ENCODE assay signal across 26 mouse cellular contexts in genomic region chr12:76391595-76392271, GRCm38 (mm10). TPM values are rescaled to one million over a fixed set of nuclear protein-coding genes. Genes with fewer than 3 reads are reported as not detected.
DNase-seq lines count a peak whose midpoint lies in the region; ATAC-seq and TF ChIP-seq lines count a peak whose summit lies in the region.
"Had no signal": no experiment of that assay in that cellular context is flagged by ENCODE, and none has a peak within 500 bp of the region (broad histone marks: within the 10 kb centered on the region; RNA-seq: fewer than 3 reads in every experiment).

No protein-coding gene starts in this region.

- no peak overlapping the region for H3K4me3 ChIP-seq in heart, embryonic 11.5 days (ENCODE audit: low read depth, low read length)
- H3K4me3 ChIP-seq in CH12.LX (replicated peaks in 1 of 3; ENCODE audit: low read depth in 2 of 3, low read length in 2 of 3, poor library complexity in 1 of 3) = no peak overlapping the region
- H3K4me3 ChIP-seq in liver, embryonic 15.5 days (replicated peaks) = no peak overlapping the region
- H3K4me3 ChIP-seq: embryonic facial prominence, embryonic 15.5 days; forebrain, embryonic 10.5 days; heart, embryonic 15.5 days; intestine, embryonic 15.5 days; left cerebral cortex, adult 2 months; limb, embryonic 10.5 days; neural tube, embryonic 12.5 days had no signal

- WGBS in heart, embryonic 11.5 days (ENCODE audit: insufficient replicate concordance) = 65% methylated on average over 3 of the region's 3 CpGs
- 25% methylated on average over 3 of the region's 3 CpGs for WGBS in liver, embryonic 15.5 days (ENCODE audit: insufficient replicate concordance)

- DNase-seq in heart, postnatal 4 days = no peak
- DNase-seq in CH12.LX (ENCODE audit: extremely low read depth) (no peak), Patski (ENCODE audit: low read depth, low spot score) (no peak)
- DNase-seq in adrenal gland, postnatal 10 days = no peak
- DNase-seq in embryo, embryonic 10 days (ENCODE audit: low spot score) = no peak
- DNase-seq in kidney, postnatal 36 days = no peak
- DNase-seq: adrenal gland, postnatal 25 days; cerebellum, adult 8-10 months; gastrocnemius, postnatal 14 days; heart, adult 18-20 months; kidney, postnatal 25 days; lung, postnatal 14 days; midbrain, embryonic 14.5 days; thymus, postnatal 14 days had no signal

- CTCF ChIA-PET in Patski (lab: Charles Lee) = interaction anchor here (1.3 kb wide), 1 partner anchor 10 kb away, joined by 5 read pairs; no protein-coding TSS in a partner anchor

- no peak overlapping the region for H3K4me2 ChIP-seq in heart, embryonic 11.5 days
- H3K4me2 ChIP-seq in CH12.LX (ENCODE audit: insufficient read depth, low read depth, poor library complexity, severe bottlenecking) = no peak overlapping the region
- H3K4me2 ChIP-seq in liver, embryonic 15.5 days = peak overlapping the region; percentile 8; the same call in 1 of the 2 replicates
- H3K4me2 ChIP-seq: embryonic facial prominence, embryonic 15.5 days; heart, embryonic 15.5 days; intestine, embryonic 15.5 days; neural tube, embryonic 12.5 days had no signal

- in situ Hi-C loops in CH12.LX (cut with MboI; ENCODE audit: low pct_ligation_motif_present, low pct_unique_long_range_greater_than_20kb, low sequenced_read_pairs) (no loop called here), Patski (cut with MboI; ENCODE audit: low pct_unique_long_range_greater_than_20kb) (no loop called here)

- no peak for ATAC-seq in heart, embryonic 11.5 days (replicated peaks; ENCODE audit: insufficient number of reproducible peaks, low FRiP score, low TSS enrichment)
- no peak for ATAC-seq in Patski
- peak; percentile 84 for ATAC-seq in liver, embryonic 15.5 days (ENCODE audit: insufficient read depth)
- ATAC-seq: forebrain, embryonic 16.5 days; hindbrain, embryonic 16.5 days; intestine, embryonic 15.5 days had no signal

- dilution Hi-C loops in CH12.LX (cut with MboI; ENCODE audit: extremely low pct_ligation_motif_present, extremely low pct_unique_long_range_greater_than_20kb, low sequenced_read_pairs) = no loop called here

- TF ChIP-seq RAD21 in CH12.LX (IDR thresholded peaks at IDR 0.05; ENCODE audit: low read depth, low read length) = no peak

- no peaks in the 10 kb centered on the region for H3K4me1 ChIP-seq in heart, embryonic 11.5 days (ENCODE audit: control insufficient read depth, insufficient read depth, low read length)
- peaks cover 14 to 48% of the 10 kb centered on the region in 2 experiments; a peak in 3 of 4 replicates for H3K4me1 ChIP-seq in CH12.LX (ENCODE audit: control insufficient read depth in 1 of 2, insufficient read depth in 2 of 2)
- peaks cover 24% of the 10 kb centered on the region for H3K4me1 ChIP-seq in liver, embryonic 15.5 days (replicated peaks)
- H3K4me1 ChIP-seq: embryonic facial prominence, embryonic 15.5 days; forebrain, embryonic 10.5 days; heart, embryonic 15.5 days; intestine, embryonic 15.5 days; limb, embryonic 10.5 days had no signal

- H3K27me3 ChIP-seq in heart, embryonic 11.5 days (ENCODE audit: control insufficient read depth, insufficient read depth, low read length) = no peaks in the 10 kb centered on the region
- H3K27me3 ChIP-seq in CH12.LX (replicated peaks) = no peaks in the 10 kb centered on the region
- no peaks in the 10 kb centered on the region for H3K27me3 ChIP-seq in Patski
- H3K27me3 ChIP-seq in liver, embryonic 15.5 days = no peaks in the 10 kb centered on the region
- H3K27me3 ChIP-seq: embryonic facial prominence, embryonic 15.5 days; heart, embryonic 15.5 days; intestine, embryonic 15.5 days; neural tube, embryonic 12.5 days had no signal

- no peak overlapping the region for H3K9ac ChIP-seq in heart, embryonic 11.5 days (ENCODE audit: low read depth, low read length)
- H3K9ac ChIP-seq in CH12.LX (ENCODE audit: insufficient read depth, low read depth) = no peak overlapping the region
- no peak overlapping the region for H3K9ac ChIP-seq in liver, embryonic 15.5 days
- H3K9ac ChIP-seq: embryonic facial prominence, embryonic 15.5 days; heart, embryonic 15.5 days; intestine, embryonic 15.5 days; neural tube, embryonic 12.5 days had no signal

- H3K27ac ChIP-seq in heart, embryonic 11.5 days (ENCODE audit: low read depth, low read length) = 0 out of 2 replicates have a peak overlapping the region, but pooled peaks have one; percentile 10
- H3K27ac ChIP-seq in CH12.LX (ENCODE audit: insufficient read depth, low read depth) = no peak overlapping the region
- H3K27ac ChIP-seq in liver, embryonic 15.5 days (replicated peaks) = no peak overlapping the region; the same call in 1 of the 2 replicates
- H3K27ac ChIP-seq: embryonic facial prominence, embryonic 15.5 days; forebrain, embryonic 10.5 days; heart, embryonic 15.5 days; intestine, embryonic 15.5 days; left cerebral cortex, adult 2 months; limb, embryonic 10.5 days; neural tube, embryonic 12.5 days had no signal

- TF ChIP-seq EP300 in CH12.LX (IDR thresholded peaks at IDR 0.05; ENCODE audit: low read length) = no peak

- POLR2A ChIA-PET in Patski (lab: Charles Lee) = interaction anchor here (1.4 kb wide), 1 partner anchor 17 kb away, joined by 4 read pairs; no protein-coding TSS in a partner anchor

- peaks cover 7% of the 10 kb centered on the region for H3K79me2 ChIP-seq in CH12.LX (replicated peaks; ENCODE audit: control insufficient read depth, extremely low read depth, insufficient read depth, poor library complexity, severe bottlenecking)

- 0 out of 2 replicates have a peak, but pooled peaks have one; percentile 7 for TF ChIP-seq POLR2A in CH12.LX (IDR thresholded peaks at IDR 0.05; ENCODE audit: low read depth, low read length)

- TF ChIP-seq CTCF in CH12.LX (conservative IDR thresholded peaks at IDR 0.05 in 1 of 2, IDR thresholded peaks at IDR 0.05 in 1 of 2; ENCODE audit: low read depth in 2 of 2, low read length in 2 of 2) (peak in 1 of 2 experiments; percentile 7; a peak in 1 of 4 replicates), Patski (IDR thresholded peaks at IDR 0.05) (peak; percentile 27)

- H3K9me3 ChIP-seq in heart, embryonic 11.5 days (replicated peaks; ENCODE audit: control insufficient read depth, low read length) = no peaks in the 10 kb centered on the region
- H3K9me3 ChIP-seq in CH12.LX (replicated peaks; ENCODE audit: low read length) = no peaks in the 10 kb centered on the region
- no peaks in the 10 kb centered on the region for H3K9me3 ChIP-seq in liver, embryonic 15.5 days (replicated peaks)
- H3K9me3 ChIP-seq: embryonic facial prominence, embryonic 15.5 days; forebrain, embryonic 10.5 days; heart, embryonic 15.5 days; intestine, embryonic 15.5 days; limb, embryonic 10.5 days; neural tube, embryonic 12.5 days had no signal

- no peaks in the 10 kb centered on the region for H3K36me3 ChIP-seq in heart, embryonic 11.5 days (ENCODE audit: control insufficient read depth, insufficient read depth, low read length)
- H3K36me3 ChIP-seq in CH12.LX (replicated peaks in 1 of 2; ENCODE audit: control insufficient read depth in 1 of 2, insufficient read depth in 1 of 2, low read length in 1 of 2) = peaks cover 11 to 26% of the 10 kb centered on the region in 2 experiments
- H3K36me3 ChIP-seq in liver, embryonic 15.5 days (replicated peaks) = peaks cover 18% of the 10 kb centered on the region
- H3K36me3 ChIP-seq: intestine, embryonic 15.5 days had no signal

TF ChIP-seq in CH12.LX, 34 proteins besides CTCF, POLR2A, EP300 and RAD21 (continues in another document):
- TF ChIP-seq CHD2 (IDR thresholded peaks at IDR 0.05; ENCODE audit: low read length) (no peak), SIN3A (IDR thresholded peaks at IDR 0.05; ENCODE audit: low read length) (no peak), MAX (IDR thresholded peaks at IDR 0.05; ENCODE audit: low read length) (no peak), NRF1 (IDR thresholded peaks at IDR 0.05; ENCODE audit: low read depth, low read length) (no peak), JUN (IDR thresholded peaks at IDR 0.05; ENCODE audit: insufficient read depth, low read depth, low read length) (no peak), JUND (conservative IDR thresholded peaks at IDR 0.05; ENCODE audit: low read depth, low read length) (no peak), NELFE (IDR thresholded peaks at IDR 0.05; ENCODE audit: low read depth, low read length) (no peak)

RNA-seq across cellular contexts. Expression of gene Hspa2, which starts 12.2 kb away (rescaled TPM):
- polyA plus RNA-seq in heart, embryonic 11.5 days (2014; fragmentation: Nextera tagmentation; extraction: Ambion mirVana) = 19.5 and 20.6 TPM in 2 replicates
- 10 to 100 TPM; 13.5 to 14.6 TPM for total RNA-seq in heart, postnatal 4 days (2021)
- 4.7 and 5.3 TPM in 2 replicates for total RNA-seq in CH12.LX (2012; rRNA removed)
- 3.4 and 3.6 TPM in 2 replicates for total RNA-seq in CH12.LX (2014; rRNA removed)
- polyA plus RNA-seq in CH12.LX (2012; ENCODE audit: insufficient read length, low read depth) = 3.4 and 3.8 TPM in 2 replicates
- polyA plus RNA-seq in Patski (2021) = 26.2 TPM
- 1.4 and 1.6 TPM in 2 replicates for polyA plus RNA-seq in liver, embryonic 15.5 days (2015; fragmentation: Nextera tagmentation; extraction: Ambion mirVana)
- total RNA-seq in adrenal gland, postnatal 10 days (2021) = 10 to 100 TPM; 16.7 to 18.6 TPM

RNA-seq across cellular contexts. Expression of gene Zbtb1, which starts 21.7 kb away (rescaled TPM):
- 10.2 and 10.5 TPM in 2 replicates for polyA plus RNA-seq in heart, embryonic 11.5 days (2014; fragmentation: Nextera tagmentation; extraction: Ambion mirVana)
- total RNA-seq in heart, postnatal 4 days (2021) = 1 to 10 TPM; 6.9 to 7.6 TPM
- total RNA-seq in CH12.LX (2012; rRNA removed) (6.4 and 7.5 TPM in 2 replicates), CH12.LX (2014; rRNA removed) (22.0 and 24.9 TPM in 2 replicates)
- polyA plus RNA-seq in CH12.LX (2012; ENCODE audit: insufficient read length, low read depth) (16.0 and 17.1 TPM in 2 replicates), Patski (2021) (8.5 TPM)
- polyA plus RNA-seq in liver, embryonic 15.5 days (2015; fragmentation: Nextera tagmentation; extraction: Ambion mirVana) = 3.3 and 3.4 TPM in 2 replicates
- 1 to 10 TPM; 5.7 to 7.2 TPM for total RNA-seq in adrenal gland, postnatal 10 days (2021)

RNA-seq across cellular contexts. Expression of gene Zbtb25, which starts 22.3 kb away (rescaled TPM):
- polyA plus RNA-seq in heart, embryonic 11.5 days (2014; fragmentation: Nextera tagmentation; extraction: Ambion mirVana) = 15.3 and 16.3 TPM in 2 replicates
- 10 to 100 TPM in 1 of 2 experiments, 1 to 10 TPM in 1; 9.5 to 11.5 TPM for total RNA-seq in heart, postnatal 4 days (2021)
- total RNA-seq in CH12.LX (2012; rRNA removed) (7.3 TPM in 2 replicates), CH12.LX (2014; rRNA removed) (6.6 and 7.2 TPM in 2 replicates)
- polyA plus RNA-seq in CH12.LX (2012; ENCODE audit: insufficient read length, low read depth) (8.5 and 18.7 TPM in 2 replicates), Patski (2021) (12.0 TPM)
- polyA plus RNA-seq in liver, embryonic 15.5 days (2015; fragmentation: Nextera tagmentation; extraction: Ambion mirVana) = 5.1 and 6.1 TPM in 2 replicates
- total RNA-seq in adrenal gland, postnatal 10 days (2021) = 10 to 100 TPM in 1 of 2 experiments, 1 to 10 TPM in 1; 8.7 to 15.9 TPM

RNA-seq across cellular contexts. Expression of gene Ppp1r36, which starts 25.6 kb away (rescaled TPM):
- polyA plus RNA-seq in heart, embryonic 11.5 days (2014; fragmentation: Nextera tagmentation; extraction: Ambion mirVana) = 2.8 and 3.7 TPM in 2 replicates
- 1 to 10 TPM; 1.6 to 1.8 TPM for total RNA-seq in heart, postnatal 4 days (2021)
- total RNA-seq in CH12.LX (2012; rRNA removed) = not detected in 2 replicates
- total RNA-seq in CH12.LX (2014; rRNA removed) = not detected in 2 replicates
- polyA plus RNA-seq in CH12.LX (2012; ENCODE audit: insufficient read length, low read depth) = not detected in 2 replicates
- not detected for polyA plus RNA-seq in Patski (2021)
- 0.05 and 0.10 TPM in 2 replicates for polyA plus RNA-seq in liver, embryonic 15.5 days (2015; fragmentation: Nextera tagmentation; extraction: Ambion mirVana)
- total RNA-seq in adrenal gland, postnatal 10 days (2021) = under 1 TPM in 1 of 2 experiments, not detected in 1; 0.45 TPM
- polyA plus RNA-seq: liver, adult 2 months had no signal
